Comparison of ENCODE assay signal across 9 mouse cellular contexts in the genomic region with DNA sequence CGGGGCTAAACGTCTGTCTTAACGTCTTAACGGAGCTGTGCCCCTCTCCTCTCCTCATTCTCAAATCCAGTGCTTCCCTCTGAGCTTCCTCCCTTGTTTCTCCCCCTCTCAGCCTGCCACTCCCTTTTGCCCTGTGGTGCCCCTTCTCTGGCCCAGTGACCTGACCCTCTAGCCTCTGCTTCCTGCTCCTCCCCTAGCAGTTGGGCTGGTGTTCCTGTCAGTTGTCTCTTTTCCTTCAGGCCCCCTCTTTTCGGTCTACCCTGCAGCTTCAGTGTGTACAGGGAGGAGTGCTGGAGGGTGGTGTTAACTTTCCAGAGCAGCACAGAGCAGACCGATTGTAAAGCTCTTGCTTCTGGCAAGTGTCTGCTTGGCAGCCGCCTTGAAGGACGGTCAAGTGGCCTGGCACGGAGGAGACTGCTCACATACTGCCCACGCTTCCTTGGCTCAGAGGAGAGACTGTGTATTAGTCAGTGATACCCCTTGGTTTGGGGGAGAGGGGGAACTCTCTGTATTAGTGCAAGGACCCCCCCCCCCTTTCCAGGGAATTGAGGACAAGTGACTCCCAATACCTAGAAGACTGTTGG. TPM values are rescaled to one million over a fixed set of nuclear protein-coding genes. Genes with fewer than 3 reads are reported as not detected.
DNase-seq lines count a peak whose midpoint lies in the region; ATAC-seq and TF ChIP-seq lines count a peak whose summit lies in the region.
"Had no signal": no experiment of that assay in that cellular context is flagged by ENCODE, and none has a peak within 500 bp of the region (broad histone marks: within the 10 kb centered on the region; RNA-seq: fewer than 3 reads in every experiment).

No protein-coding gene starts in this region.

- TF ChIP-seq POLR2A in myocyte (IDR thresholded peaks at IDR 0.05; ENCODE audit: insufficient read length, low read depth) = no peak

- intact Hi-C loops in heart, postnatal 25 days (cut with DNase I) = no loop called here

- H3ac ChIP-seq in myocyte (ENCODE audit: control insufficient read depth, insufficient read length) = no peak overlapping the region

- peaks cover 24% of the 10 kb centered on the region for H3K4me1 ChIP-seq in megakaryocyte, embryonic 14.5 days
- H3K4me1 ChIP-seq: liver, embryonic 15.5 days had no signal

- H3K4me2 ChIP-seq in myocyte (ENCODE audit: low read depth) = peak overlapping the region; percentile 45
- H3K4me2 ChIP-seq: liver, embryonic 15.5 days had no signal

- ATAC-seq in megakaryocyte, adult 5-6 weeks (ENCODE audit: poor library complexity, severe bottlenecking) = no peak
- peak; percentile 36; the same call in 1 of the 2 replicates for ATAC-seq in granulocyte monocyte progenitor cell, adult 5-6 weeks (replicated peaks; ENCODE audit: poor library complexity, severe bottlenecking)

- H3K27me3 ChIP-seq in megakaryocyte, embryonic 14.5 days (replicated peaks) = peaks cover 57% of the 10 kb centered on the region
- H3K27me3 ChIP-seq in myocyte (ENCODE audit: control insufficient read depth, insufficient read depth, insufficient read length) = peaks cover 20% of the 10 kb centered on the region
- H3K27me3 ChIP-seq: liver, embryonic 15.5 days had no signal

- no peaks in the 10 kb centered on the region for H3K36me3 ChIP-seq in megakaryocyte, embryonic 14.5 days (replicated peaks; ENCODE audit: low read length)
- H3K36me3 ChIP-seq in myocyte (ENCODE audit: control insufficient read depth, insufficient read depth) = no peaks in the 10 kb centered on the region
- H3K36me3 ChIP-seq: liver, embryonic 15.5 days had no signal

- DNase-seq in heart, adult 9 months (ENCODE audit: low spot score in 2 of 2) = peak; percentile 24 to 31
- no peak for DNase-seq in heart, postnatal 25 days (ENCODE audit: low spot score)
- no peak for DNase-seq in ovary, adult 18-20 months (ENCODE audit: low spot score)
- DNase-seq: cerebellum, adult 2 months had no signal

- no peaks in the 10 kb centered on the region for H3K9me3 ChIP-seq in megakaryocyte, embryonic 14.5 days
- H3K9me3 ChIP-seq: liver, embryonic 15.5 days had no signal

- no peaks in the 10 kb centered on the region for H3K79me2 ChIP-seq in myocyte (ENCODE audit: control insufficient read depth, insufficient read depth)

- peak overlapping the region; percentile 1 for H3K4me3 ChIP-seq in megakaryocyte, embryonic 14.5 days (replicated peaks)
- no peak overlapping the region for H3K4me3 ChIP-seq in myocyte
- H3K4me3 ChIP-seq: liver, embryonic 15.5 days had no signal

TF ChIP-seq in myocyte, 11 proteins besides CTCF, POLR2A, EP300 and RAD21:
- TF ChIP-seq TCF12 (IDR thresholded peaks at IDR 0.05; ENCODE audit: insufficient read depth, poor library complexity, severe bottlenecking) = no peak

RNA-seq across cellular contexts. Expression of gene Slc6a12, which starts 16.3 kb away (rescaled TPM):
- under 1 TPM in 1 of 2 experiments, not detected in 1; 0.22 TPM for total RNA-seq in heart, postnatal 25 days (2021)
- polyA plus RNA-seq in megakaryocyte, embryonic 14.5 days (2012; ENCODE audit: insufficient read depth, low replicate concordance) = not detected in 2 replicates
- total RNA-seq in megakaryocyte, adult 5-6 weeks (2015) = 1.1 and 1.2 TPM in 2 replicates
- total RNA-seq in megakaryocyte, adult 5-6 weeks (2017) = 3.8 and 7.9 TPM in 2 replicates
- 1.1 TPM in 1 of 2 replicates, not detected in the other for total RNA-seq in granulocyte monocyte progenitor cell, adult 5-6 weeks (2014; fragmentation: Nextera tagmentation)
- 1.3 and 2.0 TPM in 2 replicates for total RNA-seq in granulocyte monocyte progenitor cell, adult 5-6 weeks (2017)
- polyA plus RNA-seq in myocyte (2012; fragmentation: generic; extraction: Trizol) = not detected

RNA-seq across cellular contexts. Expression of gene Slc6a13, which starts 26.6 kb away (rescaled TPM):
- under 1 TPM; 0.21 to 0.28 TPM for total RNA-seq in heart, postnatal 25 days (2021)
- polyA plus RNA-seq in megakaryocyte, embryonic 14.5 days (2012; ENCODE audit: insufficient read depth, low replicate concordance) = 2.5 TPM in 1 of 2 replicates, not detected in the other
- total RNA-seq in megakaryocyte, adult 5-6 weeks (2015) = 1.0 and 1.7 TPM in 2 replicates
- total RNA-seq in megakaryocyte, adult 5-6 weeks (2017) = 1.2 and 3.3 TPM in 2 replicates
- 5.6 and 5.9 TPM in 2 replicates for total RNA-seq in granulocyte monocyte progenitor cell, adult 5-6 weeks (2014; fragmentation: Nextera tagmentation)
- total RNA-seq in granulocyte monocyte progenitor cell, adult 5-6 weeks (2017) = 2.4 and 3.9 TPM in 2 replicates
- polyA plus RNA-seq in myocyte (2012; fragmentation: generic; extraction: Trizol) = 0.01 TPM

Comparison
In these comparisons a context has a peak if more than half of its experiments do, and no peak if none do; other contexts are left out.
1. DNase-seq: peak in heart, adult 9 months (2 of 2); none in heart, postnatal 25 days (single experiment) and ovary, adult 18-20 months (single experiment).